Mouse (Mus musculus): ENCODE measurements at regions not wholly inside any gene's neighbourhood (a gene's known extent, or its start where the extent isn't known, plus 50 kb on each side); places are given as distances from the start of the nearest gene placed in this dataset.

- Histone ChIP-seq H3K4me1 (ENCODE audit: control insufficient read depth, insufficient read depth) (no peaks in the 10 kb centered on the region), H3K9ac (replicated peaks; ENCODE audit: low read depth, low read length) (no peak overlapping the region), H3K9me3 (replicated peaks; ENCODE audit: control insufficient read depth, low read length) (no peaks in the 10 kb centered on the region), H3K4me3 (ENCODE audit: low read depth, low read length) (no peak overlapping the region), H3K27me3 (ENCODE audit: control insufficient read depth, insufficient read depth, low read length) (no peaks in the 10 kb centered on the region), H3K36me3 (replicated peaks; ENCODE audit: control insufficient read depth, insufficient read depth, low read length) (no peaks in the 10 kb centered on the region), H3K27ac (ENCODE audit: low read depth) (no peak overlapping the region), H3K4me2 (ENCODE audit: low read depth, low read length) (no peak overlapping the region)
- 68% methylated on average over 2 of the region's 2 CpGs for WGBS
- ATAC-seq (ENCODE audit: insufficient read depth, low read depth) (no peak), DNase-seq (ENCODE audit: low spot score) (no peak)
- TF ChIP-seq EP300 (IDR thresholded peaks at IDR 0.05; ENCODE audit: low read depth) (no peak), CTCF (IDR thresholded peaks at IDR 0.05; ENCODE audit: low read depth) (no peak)
Observed at GRCm38 (mm10) chr4:38749281-38749680, 700.8 kb upstream of the 1700009N14Rik start.

GRCm38 (mm10) chr4:38785016-38785415 lies 665.1 kb upstream of the 1700009N14Rik start:
- H3K9ac ChIP-seq (replicated peaks; ENCODE audit: low read depth, low read length), result no peak overlapping the region
- TF ChIP-seq CTCF (IDR thresholded peaks at IDR 0.05; ENCODE audit: low read depth), result no peak
- no peak for TF ChIP-seq EP300 (IDR thresholded peaks at IDR 0.05; ENCODE audit: low read depth)
- no peak overlapping the region for H3K4me2 ChIP-seq (ENCODE audit: low read depth, low read length)
- no peak for DNase-seq (ENCODE audit: low spot score)
- no peaks in the 10 kb centered on the region for H3K36me3 ChIP-seq (replicated peaks; ENCODE audit: control insufficient read depth, insufficient read depth, low read length)
- H3K27me3 ChIP-seq (ENCODE audit: control insufficient read depth, insufficient read depth, low read length), result no peaks in the 10 kb centered on the region
- H3K4me3 ChIP-seq (ENCODE audit: low read depth, low read length), result no peak overlapping the region
- no peaks in the 10 kb centered on the region for H3K9me3 ChIP-seq (replicated peaks; ENCODE audit: control insufficient read depth, low read length)
- no peaks in the 10 kb centered on the region for H3K4me1 ChIP-seq (ENCODE audit: control insufficient read depth, insufficient read depth)
- H3K27ac ChIP-seq (ENCODE audit: low read depth), result no peak overlapping the region
- ATAC-seq (ENCODE audit: insufficient read depth, low read depth), result no peak

- WGBS, result 83% methylated on average over 2 of the region's 2 CpGs
- Histone ChIP-seq H3K4me3 (ENCODE audit: low read depth, low read length) (no peak overlapping the region), H3K4me2 (ENCODE audit: low read depth, low read length) (no peak overlapping the region), H3K4me1 (ENCODE audit: control insufficient read depth, insufficient read depth) (no peaks in the 10 kb centered on the region), H3K27me3 (ENCODE audit: control insufficient read depth, insufficient read depth, low read length) (no peaks in the 10 kb centered on the region), H3K9ac (replicated peaks; ENCODE audit: low read depth, low read length) (no peak overlapping the region), H3K36me3 (replicated peaks; ENCODE audit: control insufficient read depth, insufficient read depth, low read length) (no peaks in the 10 kb centered on the region), H3K27ac (ENCODE audit: low read depth) (no peak overlapping the region), H3K9me3 (replicated peaks; ENCODE audit: control insufficient read depth, low read length) (no peaks in the 10 kb centered on the region)
- ATAC-seq (ENCODE audit: insufficient read depth, low read depth) (no peak), DNase-seq (ENCODE audit: low spot score) (no peak)
- TF ChIP-seq CTCF (IDR thresholded peaks at IDR 0.05; ENCODE audit: low read depth) (no peak), EP300 (IDR thresholded peaks at IDR 0.05; ENCODE audit: low read depth) (no peak)
Observed at GRCm38 (mm10) chr4:38825133-38825532, 625.0 kb upstream of the 1700009N14Rik start.

- H3K36me3 ChIP-seq (replicated peaks; ENCODE audit: control insufficient read depth, insufficient read depth, low read length), result no peaks in the 10 kb centered on the region
- no peaks in the 10 kb centered on the region for H3K4me1 ChIP-seq (ENCODE audit: control insufficient read depth, insufficient read depth)
- 86% methylated on average over 1 of the region's 1 CpGs for WGBS
- H3K9me3 ChIP-seq (replicated peaks; ENCODE audit: control insufficient read depth, low read length), result no peaks in the 10 kb centered on the region
- no peak overlapping the region for H3K4me2 ChIP-seq (ENCODE audit: low read depth, low read length)
- no peaks in the 10 kb centered on the region for H3K27me3 ChIP-seq (ENCODE audit: control insufficient read depth, insufficient read depth, low read length)
- TF ChIP-seq CTCF (IDR thresholded peaks at IDR 0.05; ENCODE audit: low read depth) (no peak), EP300 (IDR thresholded peaks at IDR 0.05; ENCODE audit: low read depth) (no peak)
- DNase-seq (ENCODE audit: low spot score) (no peak), ATAC-seq (ENCODE audit: insufficient read depth, low read depth) (no peak)
- H3K9ac ChIP-seq (replicated peaks; ENCODE audit: low read depth, low read length), result no peak overlapping the region
- no peak overlapping the region for H3K4me3 ChIP-seq (ENCODE audit: low read depth, low read length)
- H3K27ac ChIP-seq (ENCODE audit: low read depth), result no peak overlapping the region
Observed at GRCm38 (mm10) chr4:38848261-38848660, 601.8 kb upstream of the 1700009N14Rik start.

GRCm38 (mm10) chr4:38854349-38854748 lies 595.7 kb upstream of the 1700009N14Rik start:
- Histone ChIP-seq H3K4me3 (ENCODE audit: low read depth, low read length) (no peak overlapping the region), H3K27me3 (ENCODE audit: control insufficient read depth, insufficient read depth, low read length) (no peaks in the 10 kb centered on the region), H3K27ac (ENCODE audit: low read depth) (no peak overlapping the region), H3K4me2 (ENCODE audit: low read depth, low read length) (no peak overlapping the region), H3K9me3 (replicated peaks; ENCODE audit: control insufficient read depth, low read length) (no peaks in the 10 kb centered on the region), H3K9ac (replicated peaks; ENCODE audit: low read depth, low read length) (no peak overlapping the region), H3K4me1 (ENCODE audit: control insufficient read depth, insufficient read depth) (no peaks in the 10 kb centered on the region), H3K36me3 (replicated peaks; ENCODE audit: control insufficient read depth, insufficient read depth, low read length) (no peaks in the 10 kb centered on the region)
- TF ChIP-seq EP300 (IDR thresholded peaks at IDR 0.05; ENCODE audit: low read depth) (no peak), CTCF (IDR thresholded peaks at IDR 0.05; ENCODE audit: low read depth) (no peak)
- ATAC-seq (ENCODE audit: insufficient read depth, low read depth) (no peak), DNase-seq (ENCODE audit: low spot score) (no peak)
- 64% methylated on average over 3 of the region's 3 CpGs for WGBS

GRCm38 (mm10) chr4:38900565-38900964 lies 549.5 kb upstream of the 1700009N14Rik start:
- Histone ChIP-seq H3K4me2 (ENCODE audit: low read depth, low read length) (no peak overlapping the region), H3K4me1 (ENCODE audit: control insufficient read depth, insufficient read depth) (no peaks in the 10 kb centered on the region), H3K36me3 (replicated peaks; ENCODE audit: control insufficient read depth, insufficient read depth, low read length) (no peaks in the 10 kb centered on the region), H3K9me3 (replicated peaks; ENCODE audit: control insufficient read depth, low read length) (no peaks in the 10 kb centered on the region), H3K27me3 (ENCODE audit: control insufficient read depth, insufficient read depth, low read length) (no peaks in the 10 kb centered on the region), H3K4me3 (ENCODE audit: low read depth, low read length) (no peak overlapping the region), H3K27ac (ENCODE audit: low read depth) (no peak overlapping the region), H3K9ac (replicated peaks; ENCODE audit: low read depth, low read length) (no peak overlapping the region)
- no peak for DNase-seq (ENCODE audit: low spot score)
- TF ChIP-seq EP300 (IDR thresholded peaks at IDR 0.05; ENCODE audit: low read depth) (no peak), CTCF (IDR thresholded peaks at IDR 0.05; ENCODE audit: low read depth) (no peak)
- WGBS, result 87% methylated on average over 1 of the region's 1 CpGs
- ATAC-seq (ENCODE audit: insufficient read depth, low read depth), result no peak
